Mouse (Mus musculus) adrenal gland, postnatal 14 days (tissue): Measurements from ENCODE around the gene Zfp956. TPM values are rescaled to one million over a fixed set of nuclear protein-coding genes. Genes with fewer than 3 reads are reported as not detected.

Source experiments
- DNase-seq: peaks from one replicate; pipeline ENCODE4 v3.0.0; 2021; ENCODE audit warnings: mixed read lengths
- long read RNA-seq, 2 experiments: library from polyadenylated mRNA; stranded (forward); transcript quantifications; one replicate each; pipeline ENCODE4 v2.0.0; 2021
- total RNA-seq: library from RNA; stranded (reverse); gene quantifications from 2 replicates; pipeline ENCODE4 v1.2.3, GENCODE M21; 2021

Zfp956 gene
- 5.8 and 10.1 TPM in 2 replicates for total RNA-seq
- long read RNA-seq, experiment 1, partial matches to known transcripts: 0 of 10 reads
- long read RNA-seq, experiment 1, other reads (novel, unspliced or antisense): 2 of 10 reads
- long read RNA-seq, experiment 2, transcript Zfp956-201 (5 exons, 2,761 nt): major isoform, 5 of 6 reads
- long read RNA-seq, experiment 2, partial matches to known transcripts: 0 of 6 reads
- long read RNA-seq, experiment 2, other reads (novel, unspliced or antisense): 1 of 6 reads

DNA sequence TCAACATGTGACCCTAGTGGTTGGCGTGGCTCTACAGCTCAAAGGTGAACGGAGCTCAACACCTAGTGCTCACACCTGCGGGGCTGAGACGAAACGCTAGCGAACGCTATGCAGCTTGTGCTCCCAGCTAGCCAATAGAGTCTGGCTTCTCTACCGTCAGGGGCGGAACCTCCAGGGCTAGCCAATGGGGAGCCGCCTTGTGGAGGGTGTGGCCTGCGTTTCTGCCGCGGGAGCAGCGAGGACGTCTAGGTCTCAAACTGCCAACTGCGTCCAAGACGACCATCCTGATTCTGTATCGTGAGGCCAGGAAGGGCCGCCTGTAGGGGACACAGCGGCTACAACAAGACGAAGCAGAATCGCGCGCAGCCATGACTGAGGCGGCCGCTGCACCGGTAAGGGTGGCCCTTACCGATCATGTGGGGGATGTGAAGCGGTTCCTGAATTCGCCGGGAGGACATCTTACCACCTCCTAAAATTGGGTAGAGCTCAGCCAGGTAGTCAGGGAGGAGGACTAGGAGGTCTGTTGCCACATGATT, at the start of gene Zfp956:
Gene Zfp956, plus strand, starts transcription at position 200 of the 536 bp plus-strand sequence.
- DNase-seq: peak; percentile 96

DNA sequence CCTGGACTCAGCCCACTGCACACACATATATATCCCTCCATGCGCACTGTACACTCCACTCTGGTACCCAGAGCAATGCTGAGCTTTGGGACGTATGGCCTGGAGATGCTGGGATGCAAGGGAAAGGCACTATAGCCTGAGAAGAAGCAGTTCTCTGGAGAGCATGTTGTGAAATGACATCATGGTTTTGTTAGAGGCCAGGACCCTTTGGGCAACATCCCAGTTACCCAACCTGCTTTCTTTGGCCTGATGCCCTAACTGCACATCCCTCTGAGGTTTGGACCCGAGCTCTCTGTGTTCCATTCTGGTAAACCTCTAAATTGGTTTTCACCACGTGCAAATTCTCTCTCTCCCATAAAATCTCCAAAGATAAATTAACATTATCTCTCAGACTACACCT, 49.6 kb upstream of the Zfp956 start:
- DNase-seq: no peak

- DNase-seq: no peak
These were observed 48.8 kb upstream of the Zfp956 start for GRCm38 (mm10) chr6:47904361-47904760.

GRCm38 (mm10) chr6:47904917-47905695, 48.1 kb upstream of the Zfp956 start:
- no peak for DNase-seq

GRCm38 (mm10) chr6:47906326-47906725, 46.9 kb upstream of the Zfp956 start:
- DNase-seq: no peak

GRCm38 (mm10) chr6:47909007-47909406, 44.2 kb upstream of the Zfp956 start:
- no peak for DNase-seq

DNA sequence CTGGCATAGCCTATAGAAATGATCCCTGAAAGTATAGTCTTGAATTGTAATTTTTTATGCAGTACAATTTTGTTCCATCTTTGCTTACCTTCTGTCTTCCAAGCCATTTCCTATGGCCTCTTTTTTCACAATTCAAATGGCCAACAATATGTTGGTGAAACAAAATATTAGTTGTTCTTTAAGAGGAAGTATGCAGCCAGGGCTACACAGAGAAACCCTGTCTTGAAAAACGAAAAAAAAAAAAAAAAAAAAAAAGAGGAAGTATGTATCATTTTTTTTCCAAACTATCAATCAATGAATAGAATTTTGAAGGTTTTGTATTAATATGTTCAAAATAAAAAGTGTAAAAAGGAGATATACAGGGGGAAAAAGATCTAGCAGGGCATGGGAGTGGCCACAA, 41.5 kb upstream of the Zfp956 start:
- no peak for DNase-seq

GRCm38 (mm10) chr6:47912991-47913390, 40.2 kb upstream of the Zfp956 start:
- no peak for DNase-seq

DNA sequence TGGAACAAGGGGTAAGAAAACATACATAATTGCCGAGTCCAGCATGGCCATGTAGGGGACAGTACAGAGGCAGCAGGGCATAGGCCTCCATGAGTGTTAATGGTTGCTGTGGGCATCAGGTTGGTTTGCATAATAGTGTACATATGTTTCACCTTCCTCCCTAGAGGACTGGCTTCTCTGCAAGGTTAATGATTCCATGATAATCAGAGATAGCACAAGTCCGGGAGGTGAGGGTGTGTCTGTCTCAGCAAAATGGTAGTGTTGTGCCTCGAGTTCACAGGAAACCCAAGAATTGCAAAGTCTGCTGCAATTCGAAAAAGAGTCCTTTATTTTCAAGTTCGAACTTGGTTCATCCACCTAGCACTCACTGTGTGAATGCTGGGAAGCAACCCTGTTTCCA, 36.1 kb upstream of the Zfp956 start:
- no peak for DNase-seq

GRCm38 (mm10) chr6:47918768-47919274, 34.4 kb upstream of the Zfp956 start:
- DNase-seq: no peak

DNA sequence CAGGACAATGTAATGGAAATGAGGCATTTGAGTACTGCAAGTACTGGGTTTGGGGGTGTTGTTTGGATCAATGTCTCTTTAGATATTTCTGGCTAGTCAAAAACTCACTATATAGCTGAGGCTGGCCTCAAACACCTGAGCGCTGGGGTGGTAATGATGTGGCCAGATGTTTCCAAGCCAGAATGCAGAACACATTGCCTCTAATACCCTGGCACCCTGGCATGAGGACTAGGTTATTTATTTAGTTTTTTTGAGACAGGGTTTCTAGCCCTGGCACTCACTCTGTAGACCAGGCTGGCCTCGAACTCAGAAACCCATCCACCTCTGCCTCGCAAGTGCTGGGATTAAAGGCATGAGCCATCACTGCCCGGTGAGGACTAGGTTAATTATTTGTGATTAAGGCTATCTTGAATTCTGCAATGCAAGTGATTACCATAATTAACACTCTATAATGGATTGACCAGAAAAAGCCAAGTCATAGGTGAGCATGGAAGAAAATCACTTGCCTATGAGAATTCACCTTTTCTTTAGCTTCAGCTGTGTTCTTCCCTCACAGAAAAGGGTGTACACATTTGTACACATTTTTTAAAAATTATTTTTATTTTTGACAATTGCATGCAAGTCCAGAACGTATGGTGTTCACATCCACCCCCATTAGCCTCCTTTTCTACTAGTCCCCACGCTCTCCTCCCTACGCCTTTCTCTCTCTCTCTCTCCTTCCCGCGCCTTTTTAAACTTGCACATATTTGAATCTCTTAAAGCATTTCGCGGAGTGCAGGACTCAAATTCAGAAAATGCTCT, 33.3 kb upstream of the Zfp956 start:
- DNase-seq: no peak

- DNase-seq: peak; percentile 94
These were observed 32.5 kb upstream of the Zfp956 start, which contains the start of gene Zfp212 for GRCm38 (mm10) chr6:47920447-47921340. Gene Zfp212 (plus strand): TSS chr6:47920476.

GRCm38 (mm10) chr6:47942461-47942860, 10.7 kb upstream of the Zfp956 start:
- no peak for DNase-seq

DNA sequence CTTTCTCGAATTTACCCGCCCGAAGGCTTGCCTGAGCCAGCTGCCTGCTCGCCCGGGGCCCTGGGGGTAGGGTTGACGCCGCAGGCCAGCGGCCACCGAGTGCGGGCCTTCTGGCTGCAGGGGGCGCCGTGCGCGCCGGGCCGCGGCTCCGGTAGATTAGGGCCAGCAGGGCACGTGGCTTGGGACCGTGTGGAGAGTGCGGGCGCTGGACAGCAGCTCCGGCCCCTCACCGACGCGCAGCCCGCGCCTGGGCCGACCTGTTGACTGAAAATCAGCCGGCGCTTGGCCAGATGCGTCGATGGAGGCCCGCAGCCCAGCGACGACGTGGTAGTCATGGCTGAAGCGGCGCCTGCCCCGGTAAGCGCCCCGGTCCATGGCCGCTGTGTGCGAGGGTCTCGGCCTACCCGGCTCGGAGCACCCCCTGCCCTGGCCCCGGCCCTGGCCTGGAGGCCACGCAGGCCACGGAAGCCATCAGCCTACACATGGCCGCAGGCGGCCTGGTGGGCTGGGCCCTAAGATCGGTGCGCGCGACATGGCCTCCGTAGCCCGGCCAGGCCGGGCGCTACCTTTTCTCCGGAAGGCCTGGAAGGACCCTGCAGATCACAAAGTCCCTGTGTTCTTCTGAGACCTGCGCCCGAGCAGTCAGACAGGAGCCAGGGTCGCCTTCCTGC, 10.0 kb upstream of the Zfp956 start:
- DNase-seq: peak; percentile 86

- DNase-seq: no peak
These were observed 9.5 kb upstream of the Zfp956 start for GRCm38 (mm10) chr6:47943721-47944120.

- DNase-seq: no peak
These were observed 5.8 kb upstream of the Zfp956 start for GRCm38 (mm10) chr6:47947388-47947787.

DNA sequence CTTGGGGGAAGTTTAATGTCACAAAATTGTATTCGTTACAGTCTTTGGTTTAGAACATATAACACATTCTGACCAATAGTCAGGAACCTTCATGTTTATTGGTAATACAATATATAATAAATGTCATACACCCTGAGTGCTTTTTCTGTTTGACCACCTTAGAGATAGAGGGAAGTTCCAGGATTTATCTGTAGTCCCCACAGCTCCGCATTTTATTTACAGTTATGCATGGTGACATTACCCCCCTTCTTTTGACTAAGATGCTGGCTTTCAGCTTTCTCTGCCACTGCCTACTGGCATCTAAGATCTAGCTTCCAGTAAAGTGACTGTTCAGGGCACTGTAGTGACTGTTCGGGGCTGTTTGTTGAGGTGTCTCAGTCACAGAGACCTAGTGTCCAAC, 1.2 kb downstream of the Zfp956 start:
- no peak for DNase-seq

- no peak for DNase-seq
These were observed 4.6 kb downstream of the Zfp956 start for GRCm38 (mm10) chr6:47957816-47958215.

DNA sequence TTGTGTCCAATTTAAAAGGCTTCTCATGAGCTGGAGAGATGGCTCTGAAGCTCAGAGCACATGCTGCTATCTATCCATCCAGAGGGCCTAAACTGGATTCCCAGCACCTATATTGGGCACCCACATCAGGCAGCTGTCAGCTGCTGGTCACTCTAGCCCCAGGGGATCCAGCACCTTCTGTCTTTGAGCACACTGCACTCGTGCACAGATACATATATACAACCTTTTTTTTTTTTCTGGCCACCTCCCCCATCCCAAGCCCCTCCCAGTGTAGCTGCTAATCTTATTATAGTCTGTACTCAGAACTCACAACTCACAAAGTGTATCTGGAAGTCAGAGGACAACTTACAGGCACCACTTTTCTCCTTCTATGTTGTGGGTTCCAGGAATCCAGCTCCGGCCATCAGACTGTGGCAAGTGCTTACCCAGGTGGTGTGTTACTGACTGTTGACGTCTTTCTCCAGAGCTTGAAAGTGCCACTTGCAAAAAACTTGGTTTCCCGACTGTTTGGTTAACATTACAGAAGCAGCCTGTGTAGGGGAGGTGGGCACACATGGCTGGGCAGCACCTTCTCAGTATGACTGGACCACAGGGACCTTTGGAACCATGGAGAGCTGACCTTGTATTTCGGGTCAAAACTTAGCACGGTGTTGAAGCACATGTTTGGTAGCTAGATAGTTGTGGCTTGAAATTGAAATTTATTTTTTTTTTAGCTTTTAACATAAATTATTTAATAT, 7.7 kb downstream of the Zfp956 start:
- DNase-seq: no peak

DNA sequence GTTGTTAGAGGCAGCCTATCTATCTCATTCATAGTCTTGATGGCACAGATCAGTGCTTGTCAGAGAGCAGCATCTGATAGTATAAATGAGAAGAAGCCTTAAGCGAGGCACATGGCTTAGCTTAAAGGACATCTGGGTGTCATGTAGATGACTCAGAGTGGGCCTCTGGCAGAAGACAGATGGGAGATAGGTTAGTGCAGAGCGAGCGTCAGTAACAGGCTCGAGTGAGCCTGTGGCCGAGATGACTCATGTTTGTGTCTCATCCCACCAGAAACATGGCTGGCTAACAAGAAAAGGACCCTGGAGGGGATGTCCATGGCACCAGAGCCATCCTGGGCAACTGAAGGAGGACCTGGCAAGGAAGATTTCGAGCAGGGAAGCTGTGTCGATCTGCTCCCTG, 9.9 kb downstream of the Zfp956 start:
- peak; percentile 65 for DNase-seq
